Mouse (Mus musculus): ENCODE results near the gene Pim2. TPM values are rescaled to one million over a fixed set of nuclear protein-coding genes. Genes with fewer than 3 reads are reported as not detected.

Pim2 gene
- polyA plus RNA-seq, 1 experiment from 2014 or later, result 22.4 TPM

GRCm38 (mm10) chrX:7864551-7864950 lies 13.5 kb upstream of the Pim2 start:
- Histone ChIP-seq H3K4me3 (replicated peaks; ENCODE audit: low read length) (no peak overlapping the region), H3K4me2 (ENCODE audit: low read length) (no peak overlapping the region), H3K9ac (replicated peaks; ENCODE audit: low read depth, low read length) (no peak overlapping the region), H3K9me3 (ENCODE audit: control insufficient read depth, low read length) (no peaks in the 10 kb centered on the region), H3K36me3 (ENCODE audit: control insufficient read depth, insufficient read depth) (no peaks in the 10 kb centered on the region), H3K27me3 (replicated peaks; ENCODE audit: control insufficient read depth, insufficient read depth, low read length) (no peaks in the 10 kb centered on the region), H3K4me1 (replicated peaks; ENCODE audit: control insufficient read depth, insufficient read depth, low read length) (no peaks in the 10 kb centered on the region), H3K27ac (ENCODE audit: low read length) (no peak overlapping the region)
- 86% methylated on average over 3 of the region's 3 CpGs for WGBS
- no peak for ATAC-seq

- ATAC-seq, result no peak
- H3K4me2 ChIP-seq (ENCODE audit: low read length), result no peak overlapping the region
- no peaks in the 10 kb centered on the region for H3K4me1 ChIP-seq (replicated peaks; ENCODE audit: control insufficient read depth, insufficient read depth, low read length)
- H3K27ac ChIP-seq (ENCODE audit: low read length), result no peak overlapping the region
- H3K36me3 ChIP-seq (ENCODE audit: control insufficient read depth, insufficient read depth), result no peaks in the 10 kb centered on the region
- H3K27me3 ChIP-seq (replicated peaks; ENCODE audit: control insufficient read depth, insufficient read depth, low read length), result no peaks in the 10 kb centered on the region
- no peaks in the 10 kb centered on the region for H3K9me3 ChIP-seq (ENCODE audit: control insufficient read depth, low read length)
- WGBS, result 97% methylated on average over 2 of the region's 2 CpGs
- H3K4me3 ChIP-seq (replicated peaks; ENCODE audit: low read length), result no peak overlapping the region
- no peak overlapping the region for H3K9ac ChIP-seq (replicated peaks; ENCODE audit: low read depth, low read length)
Measured at GRCm38 (mm10) chrX:7865343-7865742, 12.7 kb upstream of the Pim2 start.

GRCm38 (mm10) chrX:7865786-7866185 lies 12.3 kb upstream of the Pim2 start:
- H3K36me3 ChIP-seq (ENCODE audit: control insufficient read depth, insufficient read depth), result no peaks in the 10 kb centered on the region
- H3K4me2 ChIP-seq (ENCODE audit: low read length), result no peak overlapping the region
- no peak for ATAC-seq
- H3K9ac ChIP-seq (replicated peaks; ENCODE audit: low read depth, low read length), result no peak overlapping the region
- no peaks in the 10 kb centered on the region for H3K27me3 ChIP-seq (replicated peaks; ENCODE audit: control insufficient read depth, insufficient read depth, low read length)
- 72% methylated on average over 2 of the region's 2 CpGs for WGBS
- no peaks in the 10 kb centered on the region for H3K9me3 ChIP-seq (ENCODE audit: control insufficient read depth, low read length)
- no peak overlapping the region for H3K4me3 ChIP-seq (replicated peaks; ENCODE audit: low read length)
- no peaks in the 10 kb centered on the region for H3K4me1 ChIP-seq (replicated peaks; ENCODE audit: control insufficient read depth, insufficient read depth, low read length)
- H3K27ac ChIP-seq (ENCODE audit: low read length), result no peak overlapping the region

GRCm38 (mm10) chrX:7867141-7867540 lies 10.9 kb upstream of the Pim2 start:
- H3K27ac ChIP-seq (ENCODE audit: low read length), result no peak overlapping the region
- peaks cover 3% of the 10 kb centered on the region; the same call in 1 of the 2 replicates for H3K36me3 ChIP-seq (ENCODE audit: control insufficient read depth, insufficient read depth)
- no peak overlapping the region for H3K9ac ChIP-seq (replicated peaks; ENCODE audit: low read depth, low read length)
- ATAC-seq, result no peak
- H3K27me3 ChIP-seq (replicated peaks; ENCODE audit: control insufficient read depth, insufficient read depth, low read length), result no peaks in the 10 kb centered on the region
- H3K4me3 ChIP-seq (replicated peaks; ENCODE audit: low read length), result no peak overlapping the region
- no peaks in the 10 kb centered on the region for H3K4me1 ChIP-seq (replicated peaks; ENCODE audit: control insufficient read depth, insufficient read depth, low read length)
- no peak overlapping the region for H3K4me2 ChIP-seq (ENCODE audit: low read length)
- 100% methylated on average over 1 of the region's 1 CpGs for WGBS
- H3K9me3 ChIP-seq (ENCODE audit: control insufficient read depth, low read length), result no peaks in the 10 kb centered on the region

GRCm38 (mm10) chrX:7868506-7868905 lies 9.6 kb upstream of the Pim2 start:
- Histone ChIP-seq H3K9ac (replicated peaks; ENCODE audit: low read depth, low read length) (no peak overlapping the region), H3K4me2 (ENCODE audit: low read length) (no peak overlapping the region), H3K9me3 (ENCODE audit: control insufficient read depth, low read length) (no peaks in the 10 kb centered on the region), H3K36me3 (ENCODE audit: control insufficient read depth, insufficient read depth) (peaks cover 3% of the 10 kb centered on the region; the same call in 1 of the 2 replicates), H3K4me3 (replicated peaks; ENCODE audit: low read length) (no peak overlapping the region), H3K27me3 (replicated peaks; ENCODE audit: control insufficient read depth, insufficient read depth, low read length) (no peaks in the 10 kb centered on the region), H3K27ac (ENCODE audit: low read length) (no peak overlapping the region), H3K4me1 (replicated peaks; ENCODE audit: control insufficient read depth, insufficient read depth, low read length) (no peaks in the 10 kb centered on the region)
- no peak for ATAC-seq
- WGBS, result 52% methylated on average over 2 of the region's 2 CpGs

- no peaks in the 10 kb centered on the region for H3K9me3 ChIP-seq (ENCODE audit: control insufficient read depth, low read length)
- no peaks in the 10 kb centered on the region for H3K4me1 ChIP-seq (replicated peaks; ENCODE audit: control insufficient read depth, insufficient read depth, low read length)
- peaks cover 5% of the 10 kb centered on the region; the same call in 1 of the 2 replicates for H3K36me3 ChIP-seq (ENCODE audit: control insufficient read depth, insufficient read depth)
- H3K4me3 ChIP-seq (replicated peaks; ENCODE audit: low read length), result no peak overlapping the region
- H3K27me3 ChIP-seq (replicated peaks; ENCODE audit: control insufficient read depth, insufficient read depth, low read length), result no peaks in the 10 kb centered on the region
- no peak overlapping the region for H3K9ac ChIP-seq (replicated peaks; ENCODE audit: low read depth, low read length)
- no peak overlapping the region for H3K27ac ChIP-seq (ENCODE audit: low read length)
- no peak overlapping the region for H3K4me2 ChIP-seq (ENCODE audit: low read length)
- no peak for ATAC-seq
- 16% methylated on average over 3 of the region's 3 CpGs for WGBS
Measured at GRCm38 (mm10) chrX:7869826-7870225, 8.2 kb upstream of the Pim2 start.

GRCm38 (mm10) chrX:7878495-7878894 lies 433 bp downstream of the Pim2 start:
- no peaks in the 10 kb centered on the region for H3K27me3 ChIP-seq (replicated peaks; ENCODE audit: control insufficient read depth, insufficient read depth, low read length)
- peak overlapping the region; percentile 63 for H3K9ac ChIP-seq (replicated peaks; ENCODE audit: low read depth, low read length)
- no peaks in the 10 kb centered on the region for H3K9me3 ChIP-seq (ENCODE audit: control insufficient read depth, low read length)
- peak; percentile 21 for ATAC-seq
- 15% methylated on average over 21 of the region's 21 CpGs for WGBS
- H3K4me1 ChIP-seq (replicated peaks; ENCODE audit: control insufficient read depth, insufficient read depth, low read length), result peaks cover 16% of the 10 kb centered on the region
- no peak overlapping the region for H3K27ac ChIP-seq (ENCODE audit: low read length)
- H3K4me3 ChIP-seq (replicated peaks; ENCODE audit: low read length), result peak overlapping the region; percentile 51
- H3K4me2 ChIP-seq (ENCODE audit: low read length), result peak overlapping the region; percentile 77
- H3K36me3 ChIP-seq (ENCODE audit: control insufficient read depth, insufficient read depth), result peaks cover 2% of the 10 kb centered on the region; the same call in 1 of the 2 replicates

- peak overlapping the region; percentile 51 for H3K4me3 ChIP-seq (replicated peaks; ENCODE audit: low read length)
- 11% methylated on average over 11 of the region's 11 CpGs for WGBS
- peaks cover 17% of the 10 kb centered on the region for H3K4me1 ChIP-seq (replicated peaks; ENCODE audit: control insufficient read depth, insufficient read depth, low read length)
- peak; percentile 32 for ATAC-seq
- H3K36me3 ChIP-seq (ENCODE audit: control insufficient read depth, insufficient read depth), result no peaks in the 10 kb centered on the region
- H3K27me3 ChIP-seq (replicated peaks; ENCODE audit: control insufficient read depth, insufficient read depth, low read length), result no peaks in the 10 kb centered on the region
- H3K9ac ChIP-seq (replicated peaks; ENCODE audit: low read depth, low read length), result 0 out of 2 replicates have a peak overlapping the region, but pooled peaks have one; percentile 6
- H3K4me2 ChIP-seq (ENCODE audit: low read length), result peak overlapping the region; percentile 77
- H3K9me3 ChIP-seq (ENCODE audit: control insufficient read depth, low read length), result no peaks in the 10 kb centered on the region
- H3K27ac ChIP-seq (ENCODE audit: low read length), result no peak overlapping the region
Measured at GRCm38 (mm10) chrX:7879819-7880218, 1.8 kb downstream of the Pim2 start.

- WGBS, result 12% methylated on average over 40 of the region's 49 CpGs
- Histone ChIP-seq H3K4me1 (replicated peaks; ENCODE audit: control insufficient read depth, insufficient read depth, low read length) (peaks cover 14% of the 10 kb centered on the region), H3K9ac (replicated peaks; ENCODE audit: low read depth, low read length) (peak within 1 kb of the TSS; percentile 39), H3K9me3 (ENCODE audit: control insufficient read depth, low read length) (no peaks in the 10 kb centered on the region), H3K4me3 (replicated peaks; ENCODE audit: low read length) (peak within 1 kb of the TSS; percentile 49), H3K36me3 (ENCODE audit: control insufficient read depth, insufficient read depth) (no peaks in the 10 kb centered on the region), H3K27ac (ENCODE audit: low read length) (peak within 1 kb of the TSS; percentile 78), H3K4me2 (ENCODE audit: low read length) (peak within 1 kb of the TSS; percentile 61), H3K27me3 (replicated peaks; ENCODE audit: control insufficient read depth, insufficient read depth, low read length) (no peaks in the 10 kb centered on the region)
- ATAC-seq, result peak; percentile 85
Measured at GRCm38 (mm10) chrX:7883841-7884567, 5.9 kb downstream of the Pim2 start, which contains the start of gene Slc35a2. Gene Slc35a2, plus strand, starts transcription at chrX:7884028.

Data from forebrain, embryonic 16.5 days (tissue).